Mouse (Mus musculus) MEL (cell line): ENCODE data around the gene Ptprn. TPM values are rescaled to one million over a fixed set of nuclear protein-coding genes. Genes with fewer than 3 reads are reported as not detected.
A peak's percentile ranks its signal among the peaks of the same experiment; 100 is the strongest.

Experiments used
- DNase-seq: peaks from one replicate; pipeline ENCODE4 v3.0.0; 2011; ENCODE audit warnings: low read depth, low spot score
- H3K27ac ChIP-seq: 2 replicates; pipeline ENCODE4 v1.5.1; 2012; ENCODE audit warnings: low read depth, mild to moderate bottlenecking, control low read depth, low read length, moderate library complexity; ENCODE audit not compliant: control insufficient read depth
- H3K27me3 ChIP-seq, 2 experiments: fragments of 150-350 bp in 1 of 2; sonication (generic) in 1 of 2; 2 replicates each; pipeline ENCODE4 v1.6.1; 2012; ENCODE audit warnings: low read length in 2 of 2, mild to moderate bottlenecking in 2 of 2, improper control_type of control experiment in 1 of 2, moderate library complexity in 1 of 2; ENCODE audit not compliant: insufficient read depth in 2 of 2, control insufficient read depth in 1 of 2
- H3K36me3 ChIP-seq, 2 experiments: 2 replicates each; pipeline ENCODE4 v1.6.1; 2012 to 2014; ENCODE audit warnings: low read length in 2 of 2, improper control_type of control experiment in 1 of 2, inconsistent platforms in 1 of 2, mild to moderate bottlenecking in 1 of 2; ENCODE audit not compliant: insufficient read depth in 2 of 2, control insufficient read depth in 1 of 2
- H3K4me1 ChIP-seq, 2 experiments: fragments of 150-350 bp in 1 of 2; sonication (generic) in 1 of 2; 2 replicates each; pipeline ENCODE4 v1.6.1; 2012; ENCODE audit warnings: low read length in 2 of 2, improper control_type of control experiment in 1 of 2, mild to moderate bottlenecking in 1 of 2; ENCODE audit not compliant: insufficient read depth in 2 of 2, control insufficient read depth in 1 of 2
- H3K4me3 ChIP-seq, 2 experiments: fragments of 150-350 bp in 1 of 2; sonication (generic) in 1 of 2; 2 replicates each; pipeline ENCODE4 v1.5.1; 2012; ENCODE audit warnings: low read depth in 2 of 2, low read length in 2 of 2, mild to moderate bottlenecking in 2 of 2, moderate library complexity in 2 of 2, control low read depth in 1 of 2, improper control_type of control experiment in 1 of 2; ENCODE audit not compliant: control insufficient read depth in 1 of 2, insufficient read depth in 1 of 2
- H3K79me2 ChIP-seq: 2 replicates; pipeline ENCODE4 v1.6.1; 2012; ENCODE audit warnings: mild to moderate bottlenecking, low read length, moderate library complexity; ENCODE audit not compliant: control insufficient read depth, poor library complexity, insufficient read depth
- H3K9ac ChIP-seq: 2 replicates; pipeline ENCODE4 v1.6.1; 2012; ENCODE audit warnings: low read depth, mild to moderate bottlenecking, control low read depth, low read length, moderate library complexity; ENCODE audit not compliant: control insufficient read depth, poor library complexity, severe bottlenecking
- H3K9me3 ChIP-seq: fragments of 150-350 bp; sonication (generic); replicated peaks from 2 replicates; pipeline ENCODE4 v1.6.1; 2012; ENCODE audit warnings: mild to moderate bottlenecking, low read length, improper control_type of control experiment, moderate library complexity; ENCODE audit not compliant: insufficient read depth
- CHD1 ChIP-seq: IDR thresholded peaks from 2 replicates; pipeline ENCODE4 v1.6.1; 2012; ENCODE audit warnings: low read depth, mild to moderate bottlenecking, inconsistent platforms, low read length, improper control_type of control experiment
- EP300 ChIP-seq, 2 experiments: IDR thresholded peaks; 2 replicates each; pipeline ENCODE4 v1.6.1; 2011; ENCODE audit warnings: improper control_type of control experiment in 2 of 2, low read length in 2 of 2, low read depth in 1 of 2, mild to moderate bottlenecking in 1 of 2
- MAZ ChIP-seq: IDR thresholded peaks from 2 replicates; pipeline ENCODE4 v1.6.1; 2012; ENCODE audit warnings: low read depth, mild to moderate bottlenecking, inconsistent platforms, low read length, improper control_type of control experiment
- MXI1 ChIP-seq: IDR thresholded peaks from 2 replicates; pipeline ENCODE4 v1.6.1; 2011; ENCODE audit warnings: mild to moderate bottlenecking, low read depth, low read length, improper control_type of control experiment
- MYB ChIP-seq: IDR thresholded peaks from 2 replicates; pipeline ENCODE4 v1.6.1; 2011; ENCODE audit warnings: mild to moderate bottlenecking, low read depth, low read length, improper control_type of control experiment
- NELFE ChIP-seq: IDR thresholded peaks from 2 replicates; pipeline ENCODE4 v1.6.1; 2011; ENCODE audit warnings: low read depth, low read length, improper control_type of control experiment
- POLR2AphosphoS2 ChIP-seq: IDR thresholded peaks from 2 replicates; pipeline ENCODE4 v1.6.1; 2011; ENCODE audit warnings: low read length, improper control_type of control experiment
- RAD21 ChIP-seq: IDR thresholded peaks from 2 replicates; pipeline ENCODE4 v1.6.1; 2011; ENCODE audit warnings: mild to moderate bottlenecking, low read depth, low read length, improper control_type of control experiment
- RCOR1 ChIP-seq: IDR thresholded peaks from 2 replicates; pipeline ENCODE4 v1.6.1; 2012; ENCODE audit warnings: low read depth, mild to moderate bottlenecking, inconsistent platforms, low read length, improper control_type of control experiment
- SIN3A ChIP-seq: IDR thresholded peaks from 2 replicates; pipeline ENCODE4 v1.6.1; 2012; ENCODE audit warnings: low read length, improper control_type of control experiment, inconsistent platforms
- SMC3 ChIP-seq: IDR thresholded peaks from 2 replicates; pipeline ENCODE4 v1.6.1; 2011; ENCODE audit warnings: low read depth, low read length, improper control_type of control experiment
- USF1 ChIP-seq: IDR thresholded peaks from 2 replicates; pipeline ENCODE4 v1.6.1; 2014; ENCODE audit warnings: low read depth, mild to moderate bottlenecking, inconsistent platforms, low read length, improper control_type of control experiment, moderate library complexity
- ZC3H11A ChIP-seq: IDR thresholded peaks from 2 replicates; pipeline ENCODE4 v1.6.1; 2012; ENCODE audit warnings: low read depth, mild to moderate bottlenecking, inconsistent platforms, low read length, improper control_type of control experiment
- ZMIZ1 ChIP-seq: IDR thresholded peaks from 2 replicates; pipeline ENCODE4 v1.6.1; 2012; ENCODE audit warnings: low read depth, mild to moderate bottlenecking, inconsistent platforms, low read length, improper control_type of control experiment, moderate library complexity
- polyA plus RNA-seq, 2 experiments: library from polyadenylated mRNA; stranded (reverse) in 1 of 2; unstranded in 1 of 2; fragments of >175 nt in 1 of 2; fragments of >200 nt in 1 of 2; gene quantifications; 2 replicates each; pipeline versions ENCODE4 v1.2.1 to v1.2.4; 2012; ENCODE audit warnings: low replicate concordance in 2 of 2, low read depth in 1 of 2; ENCODE audit not compliant: insufficient read length in 2 of 2, insufficient read depth in 1 of 2, missing spikeins in 1 of 2
- total RNA-seq: library from RNA; depleted of rRNA; stranded (reverse); fragments of 300-350 nt; gene quantifications from 2 replicates; pipeline ENCODE4 v1.2.3, GENCODE M21; 2012

Ptprn gene
- total and polyA plus RNA-seq, 3 experiments, result 0.13 TPM; not detected in 2

GRCm38 (mm10) chr1:75213096-75213495 is 51.2 kb downstream of the Ptprn start:
- peaks cover 6 to 54% of the 10 kb centered on the region in 2 experiments; a peak in 3 of 4 replicates for H3K4me1 ChIP-seq
- H3K9me3 ChIP-seq, result no peaks in the 10 kb centered on the region
- H3K27ac ChIP-seq, result peak overlapping the region; percentile 73
- H3K4me3 ChIP-seq, result peak overlapping the region in 1 of 2 experiments; percentile 5; a peak in 1 of 4 replicates
- peak; percentile 80 for DNase-seq
- H3K27me3 ChIP-seq, result no peaks in the 10 kb centered on the region
- H3K79me2 ChIP-seq, result peaks cover 76% of the 10 kb centered on the region
- peak; percentile 61 for TF ChIP-seq RCOR1
- TF ChIP-seq MYB, result peak; percentile 57
- peak; percentile 43; the same call in 1 of the 2 replicates for TF ChIP-seq SIN3A
- TF ChIP-seq SMC3, result no peak; the same call in 1 of the 2 replicates
- TF ChIP-seq NELFE, result 0 out of 2 replicates have a peak, but pooled peaks have one; percentile 8
- TF ChIP-seq EP300 (IDR thresholded peaks at IDR 0.05; ENCODE audit: low read depth in 1 of 2, low read length in 2 of 2), result peak in 1 of 2 experiments; percentile 78; a peak in 3 of 4 replicates
- TF ChIP-seq RAD21, result no peak
- TF ChIP-seq ZMIZ1, result peak; percentile 35; the same call in 1 of the 2 replicates
- no peak; the same call in 1 of the 2 replicates for TF ChIP-seq MXI1
- H3K9ac ChIP-seq, result peak overlapping the region; percentile 22
- peaks cover 15 to 59% of the 10 kb centered on the region in 2 experiments for H3K36me3 ChIP-seq

- Histone ChIP-seq H3K4me1 (peaks cover 6 to 56% of the 10 kb centered on the region in 2 experiments; a peak in 3 of 4 replicates), H3K27me3 (no peaks in the 10 kb centered on the region), H3K4me3 (peak overlapping the region in 1 of 2 experiments; percentile 5; a peak in 1 of 4 replicates), H3K27ac (peak overlapping the region; percentile 25), H3K79me2 (peaks cover 70% of the 10 kb centered on the region), H3K9ac (peak overlapping the region; percentile 22), H3K9me3 (no peaks in the 10 kb centered on the region), H3K36me3 (peaks cover 15 to 63% of the 10 kb centered on the region in 2 experiments)
- 0 out of 2 replicates have a peak, but pooled peaks have one; percentile 7 for TF ChIP-seq POLR2AphosphoS2
- TF ChIP-seq MAZ, result no peak
- no peak for TF ChIP-seq USF1
- DNase-seq, result peak; percentile 15
Observed at GRCm38 (mm10) chr1:75212542-75212941, 51.8 kb downstream of the Ptprn start.

GRCm38 (mm10) chr1:75211141-75211708 is 53.1 kb downstream of the Ptprn start:
- DNase-seq, result peak; percentile 31
- Histone ChIP-seq H3K79me2 (peaks cover 60% of the 10 kb centered on the region), H3K9ac (peak overlapping the region; percentile 82), H3K4me1 (peaks cover 2 to 51% of the 10 kb centered on the region in 2 experiments; a peak in 3 of 4 replicates), H3K27ac (peak overlapping the region; percentile 55), H3K4me3 (peak overlapping the region; percentile 50 to 89), H3K36me3 (peaks cover 11 to 54% of the 10 kb centered on the region in 2 experiments; a peak in 3 of 4 replicates), H3K9me3 (no peaks in the 10 kb centered on the region), H3K27me3 (no peaks in the 10 kb centered on the region)
- TF ChIP-seq ZC3H11A, result no peak
- 0 out of 2 replicates have a peak, but pooled peaks have one; percentile 30 for TF ChIP-seq CHD1
